Mouse (Mus musculus): ENCODE measurements around the gene Ndufs8.
A peak's percentile ranks its signal among the peaks of the same experiment; 100 is the strongest.

Ndufs8 gene

DNA sequence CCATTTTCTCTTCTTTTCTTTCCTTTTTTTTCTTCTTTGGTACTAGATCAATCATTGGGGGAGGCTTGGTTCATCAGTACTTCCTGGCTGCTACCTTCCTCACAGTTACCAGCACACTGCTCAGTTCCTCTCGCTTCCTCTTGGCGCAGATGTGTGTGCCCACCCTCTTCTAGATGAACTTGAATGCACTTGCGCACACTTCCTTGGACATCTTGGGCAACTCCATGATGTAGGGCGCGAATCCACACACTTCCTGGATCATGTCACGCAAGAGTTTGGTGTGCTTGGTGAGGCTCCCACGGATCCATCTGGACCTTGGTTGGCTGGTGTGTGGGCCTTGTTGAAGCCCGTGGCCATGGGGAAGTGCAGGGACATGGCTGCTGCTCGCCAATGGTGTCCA is 19.1 kb upstream of the Ndufs8 start:
- no peak for DNase-seq (ENCODE audit: low read depth, low spot score)

DNA sequence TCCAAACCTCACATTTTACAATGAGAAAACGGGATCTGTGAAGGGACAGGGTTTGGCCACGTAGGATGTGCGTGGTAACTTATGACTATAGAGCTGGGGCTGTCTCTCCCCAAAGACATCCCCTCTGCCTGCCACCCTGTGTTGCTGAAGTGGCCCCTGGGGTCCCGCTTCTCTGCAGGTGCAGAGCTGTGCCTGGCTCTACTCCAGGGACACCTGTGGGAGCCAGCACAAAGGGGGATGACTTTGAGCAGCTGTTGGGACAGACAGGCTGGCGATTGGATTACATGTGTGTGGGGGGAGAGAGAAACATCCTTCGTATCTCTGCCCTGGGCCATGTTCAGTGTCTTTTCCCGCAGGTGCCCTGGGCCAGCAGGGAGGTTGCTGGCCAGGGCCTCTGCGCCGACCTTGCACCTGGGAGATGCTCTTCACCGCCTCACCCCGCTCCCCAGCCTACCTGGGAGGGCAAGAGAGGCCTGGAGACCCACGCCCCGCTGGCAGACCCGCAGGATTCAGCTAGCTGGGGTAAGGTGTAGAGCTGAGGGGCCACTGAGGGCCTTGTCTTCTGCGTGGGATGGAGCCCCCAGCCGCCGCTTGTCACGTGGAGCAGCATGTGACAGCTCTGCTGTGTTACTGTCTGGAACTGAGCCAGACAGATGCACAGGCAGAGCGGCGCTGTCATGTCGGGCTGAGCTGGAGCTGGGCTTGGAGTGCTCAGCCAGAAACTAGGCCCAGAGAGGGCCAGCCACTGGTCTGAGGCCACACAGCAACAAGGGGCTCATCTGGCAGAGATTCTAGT is 17.9 kb upstream of the Ndufs8 start:
- no peak for DNase-seq (ENCODE audit: low read depth, low spot score)

DNA sequence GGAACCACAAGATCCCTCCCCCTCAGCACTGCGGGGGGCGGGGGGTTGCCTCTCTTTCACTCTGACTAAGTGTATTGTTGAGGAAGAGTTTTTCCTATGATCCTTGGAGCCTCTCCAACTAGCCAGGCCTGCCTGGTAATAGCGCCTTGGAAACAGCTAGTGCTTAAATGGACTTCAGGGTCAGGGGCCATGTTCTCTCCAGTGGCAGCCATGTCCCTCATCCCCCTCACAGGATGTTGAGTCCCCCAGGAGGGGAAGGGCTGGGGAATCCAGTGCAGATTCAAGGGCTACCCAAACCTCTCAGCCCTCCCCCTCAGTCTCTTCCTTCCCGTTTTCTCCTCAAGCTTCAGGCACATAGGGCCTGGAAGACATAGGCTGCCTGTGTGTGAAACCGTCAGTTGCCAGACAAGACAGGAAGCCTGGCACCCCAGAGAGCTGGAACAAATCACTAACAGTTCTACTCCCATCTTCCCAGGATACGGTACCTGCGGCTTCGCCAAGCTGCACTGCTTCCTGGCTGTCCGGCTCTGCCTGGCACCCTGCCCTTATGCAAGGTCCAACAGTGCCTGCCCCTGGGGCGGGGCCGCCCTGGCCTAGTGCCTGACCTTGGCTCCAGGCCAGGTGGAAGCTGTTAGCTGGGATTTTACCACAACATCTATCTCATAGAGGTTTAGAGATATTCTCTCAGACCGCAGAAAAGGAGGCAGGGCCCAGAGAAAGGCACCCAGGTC is 16.8 kb upstream of the Ndufs8 start, which contains the start of gene Aldh3b1:
Gene Aldh3b1 (minus strand): TSS at position 598 of the 731 bp plus-strand sequence.
- DNase-seq (ENCODE audit: low read depth, low spot score): peak; percentile 89

DNA sequence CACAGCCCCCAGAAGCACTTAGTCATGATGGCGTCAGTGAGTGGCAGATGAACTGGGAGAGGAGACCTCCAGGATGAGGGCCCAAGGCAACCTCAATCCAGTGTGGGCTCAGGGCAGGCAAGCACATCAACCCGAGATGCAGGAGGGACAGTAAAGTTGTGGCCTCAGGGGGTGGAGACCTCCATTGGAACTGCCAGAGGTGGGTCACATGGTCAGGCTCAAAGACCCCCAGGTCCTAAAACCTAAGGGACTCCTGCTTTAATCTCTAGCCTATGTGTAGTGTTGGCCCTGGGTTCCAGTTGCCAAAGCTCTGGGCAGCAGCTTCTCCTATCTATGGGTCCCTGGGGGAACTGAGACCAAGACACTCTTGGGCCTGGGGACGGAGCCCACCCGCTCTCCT is 16.2 kb upstream of the Ndufs8 start:
- no peak for DNase-seq (ENCODE audit: low read depth, low spot score)

DNA sequence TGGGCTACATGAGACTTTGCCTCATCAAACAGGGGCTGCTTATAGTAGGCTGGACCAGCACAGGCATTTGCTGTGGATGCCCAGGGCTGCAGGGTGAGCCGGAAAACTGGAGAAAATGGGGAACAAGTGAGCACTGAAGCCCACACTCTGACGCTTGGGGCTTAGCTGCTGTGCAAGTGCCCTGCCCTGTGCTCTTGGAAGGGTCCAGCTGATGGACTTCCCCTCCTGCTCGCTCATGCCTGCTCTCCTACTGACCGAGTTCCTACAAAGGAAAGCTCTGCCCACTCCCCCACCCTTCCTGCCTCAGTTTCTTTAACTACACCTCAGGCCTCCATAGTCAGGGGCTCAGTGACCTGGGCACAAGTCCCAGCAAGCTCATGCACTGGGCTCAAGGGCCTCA is 15.4 kb upstream of the Ndufs8 start:
- no peak for DNase-seq (ENCODE audit: low read depth, low spot score)

DNA sequence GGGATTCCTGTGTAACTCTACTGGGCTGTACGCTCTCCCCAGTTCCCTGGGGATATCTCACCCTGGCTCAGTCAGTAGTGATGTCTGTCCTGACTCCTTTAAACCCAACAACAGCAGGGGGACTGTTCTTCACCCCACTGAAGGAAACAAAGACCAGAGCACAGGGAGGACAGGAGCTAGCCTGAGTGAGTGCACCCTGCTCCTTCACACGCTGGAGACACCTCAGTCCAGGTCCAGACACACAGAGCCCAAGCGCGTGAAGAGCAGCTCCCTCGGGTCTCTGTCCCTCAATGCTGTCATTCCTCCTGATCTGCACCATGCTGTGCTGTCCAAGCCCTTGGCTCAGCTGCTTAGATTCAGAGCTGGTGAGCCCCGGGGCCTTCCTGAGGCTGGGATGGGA is 14.1 kb upstream of the Ndufs8 start:
- DNase-seq (ENCODE audit: low read depth, low spot score): no peak

DNA sequence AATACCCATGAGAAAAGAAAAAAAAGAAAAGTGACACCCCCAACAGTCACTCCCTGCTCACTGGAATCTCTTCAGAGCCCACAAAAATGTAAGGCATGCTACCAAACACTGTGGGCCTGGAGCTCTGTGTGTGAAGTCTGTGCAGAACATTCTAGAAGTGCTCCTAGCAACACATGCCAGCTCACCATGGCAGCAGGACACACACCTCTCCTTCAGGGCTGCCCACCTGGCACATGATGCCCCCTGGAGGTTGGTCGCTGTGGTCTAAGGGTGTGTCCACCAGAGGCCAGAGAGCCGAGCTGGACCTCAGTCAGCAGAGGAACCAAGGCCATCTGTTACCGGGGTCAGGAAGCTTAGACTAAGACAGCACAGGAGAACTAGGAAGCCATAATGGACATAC is 13.7 kb upstream of the Ndufs8 start:
- DNase-seq (ENCODE audit: low read depth, low spot score): peak; percentile 94

DNA sequence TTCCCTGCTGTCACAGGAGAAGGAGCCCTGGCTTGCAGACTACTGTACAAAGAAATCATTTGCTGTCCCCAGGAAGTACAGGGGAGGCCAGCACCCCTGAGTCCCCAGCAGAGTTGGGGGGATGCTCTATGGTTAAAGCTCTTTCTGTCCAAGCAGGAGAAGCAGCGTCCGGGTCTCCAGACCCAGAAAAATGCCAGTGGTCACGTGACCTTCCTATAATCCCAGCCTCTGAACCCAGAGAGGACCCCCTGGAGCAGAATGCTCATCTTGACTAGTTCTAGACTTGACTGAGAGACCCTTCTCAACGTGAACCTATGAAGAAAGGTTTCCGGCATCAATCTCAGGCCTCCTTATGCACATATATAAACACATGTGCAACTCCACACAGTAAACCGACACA is 13.3 kb upstream of the Ndufs8 start:
- no peak for DNase-seq (ENCODE audit: low read depth, low spot score)

DNA sequence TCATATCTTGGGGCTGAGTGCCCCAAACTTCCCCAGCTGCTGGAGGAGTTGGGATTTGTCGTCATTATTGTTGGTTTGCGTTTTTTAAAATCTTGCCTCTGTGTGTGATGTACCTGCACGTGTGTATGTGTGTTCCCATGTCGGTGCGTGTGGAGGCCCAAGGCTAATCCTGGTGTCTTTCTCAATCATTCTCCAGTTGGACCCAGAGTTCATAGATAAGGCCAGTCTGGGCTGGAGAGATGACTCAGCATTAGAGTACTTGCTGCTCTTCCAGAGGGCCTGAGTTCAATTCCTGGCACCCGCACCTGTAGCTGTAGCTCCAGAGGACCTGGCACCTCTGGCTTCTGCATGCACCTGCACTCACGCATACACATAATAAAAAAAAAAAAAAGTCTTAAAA is 12.3 kb upstream of the Ndufs8 start:
- DNase-seq (ENCODE audit: low read depth, low spot score): no peak

DNA sequence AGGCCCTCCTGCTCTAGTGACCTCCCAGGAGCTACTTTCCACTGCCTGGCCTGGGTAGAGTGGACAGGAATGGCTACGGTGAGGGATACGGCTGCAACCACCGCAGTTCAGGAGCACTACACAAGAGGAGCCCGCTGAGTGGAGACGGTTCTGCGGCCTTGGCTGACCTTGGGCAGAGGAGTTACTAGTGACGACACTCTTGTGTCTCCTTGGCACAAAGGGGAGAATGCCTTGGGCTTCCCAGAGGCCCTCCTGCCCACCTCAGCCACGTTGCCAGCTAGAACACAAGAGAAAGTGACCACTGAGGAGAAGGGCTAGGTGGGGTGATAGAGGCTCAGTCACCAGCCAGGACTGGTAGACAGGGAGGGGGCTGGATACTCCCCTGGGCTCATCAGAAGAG is 11.6 kb upstream of the Ndufs8 start:
- no peak for DNase-seq (ENCODE audit: low read depth, low spot score)

DNA sequence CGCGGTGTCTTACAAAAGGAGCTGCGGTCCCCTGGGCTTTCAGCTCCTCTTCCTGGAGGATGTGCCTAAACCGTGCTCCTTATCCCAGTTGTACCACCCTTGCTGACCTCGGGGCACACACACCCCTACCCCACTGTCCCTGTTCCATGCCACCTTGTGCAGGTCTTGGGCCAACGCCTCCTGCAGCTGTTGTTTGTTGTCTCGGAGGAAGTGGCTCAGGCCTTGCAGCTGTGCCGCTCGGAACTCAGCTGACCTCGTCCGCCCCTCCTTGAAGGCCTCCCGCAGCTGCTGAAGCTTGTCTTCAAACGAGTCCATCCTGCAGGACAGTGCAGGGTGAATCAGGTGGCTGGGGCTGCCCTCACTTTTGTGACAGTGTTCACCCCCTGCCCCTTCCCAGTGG is 11.0 kb upstream of the Ndufs8 start:
- no peak for DNase-seq (ENCODE audit: low read depth, low spot score)

DNA sequence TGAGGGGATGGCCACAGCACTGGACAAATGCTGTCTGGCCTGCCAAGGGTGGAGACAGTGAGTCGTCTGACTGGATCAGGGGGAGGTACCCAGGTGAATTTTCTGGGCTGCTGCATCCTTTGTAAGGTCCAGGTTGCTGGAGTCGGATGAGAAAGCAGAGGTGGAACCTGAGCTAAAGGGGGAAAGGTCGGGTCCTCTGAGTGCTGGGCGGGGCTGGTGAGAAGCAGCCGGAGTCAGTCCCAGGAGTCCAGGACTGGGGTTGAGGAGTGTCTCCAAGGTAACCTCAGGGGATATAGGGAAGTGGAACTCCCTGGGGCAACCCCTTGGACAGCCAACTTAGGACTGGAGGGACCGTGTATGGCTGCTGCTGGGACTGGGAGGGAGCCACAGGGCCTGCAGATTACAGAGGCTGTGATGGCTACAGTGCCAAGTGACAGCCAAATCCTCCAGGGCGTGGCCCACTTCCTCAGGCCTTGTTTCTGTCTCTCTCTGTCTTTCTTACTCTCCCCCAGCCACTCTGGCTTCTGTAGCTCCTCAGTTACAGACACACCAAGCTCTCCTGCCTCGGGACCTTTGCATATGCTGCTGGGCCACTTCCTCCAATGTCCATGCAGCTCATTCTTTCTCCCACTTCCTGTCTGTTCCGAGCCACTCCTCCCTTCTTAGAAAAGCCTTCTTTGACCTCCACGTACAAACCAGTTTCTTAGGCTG is 10.2 kb upstream of the Ndufs8 start:
- peak; percentile 66 for DNase-seq (ENCODE audit: low read depth, low spot score)

DNA sequence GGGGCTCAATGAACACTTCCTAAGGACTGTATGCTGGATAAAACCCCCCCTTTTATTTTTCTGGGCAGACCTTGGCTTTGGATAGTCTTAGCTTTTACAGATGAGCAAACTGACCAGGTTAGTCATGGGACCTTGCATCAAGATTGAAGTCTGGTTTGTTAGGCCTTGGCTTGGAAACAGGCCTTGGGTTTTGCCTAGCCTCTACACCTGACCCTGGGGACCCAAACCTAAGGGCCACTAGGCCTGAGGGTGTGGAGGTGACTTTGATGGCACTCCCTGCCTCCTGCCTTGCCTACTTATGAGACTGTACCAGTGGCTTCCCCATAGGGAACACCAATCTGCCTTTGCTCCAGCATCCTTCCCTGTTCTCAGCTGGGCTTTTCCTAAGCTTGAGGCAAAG is 7.4 kb upstream of the Ndufs8 start:
- DNase-seq (ENCODE audit: low read depth, low spot score): no peak

DNA sequence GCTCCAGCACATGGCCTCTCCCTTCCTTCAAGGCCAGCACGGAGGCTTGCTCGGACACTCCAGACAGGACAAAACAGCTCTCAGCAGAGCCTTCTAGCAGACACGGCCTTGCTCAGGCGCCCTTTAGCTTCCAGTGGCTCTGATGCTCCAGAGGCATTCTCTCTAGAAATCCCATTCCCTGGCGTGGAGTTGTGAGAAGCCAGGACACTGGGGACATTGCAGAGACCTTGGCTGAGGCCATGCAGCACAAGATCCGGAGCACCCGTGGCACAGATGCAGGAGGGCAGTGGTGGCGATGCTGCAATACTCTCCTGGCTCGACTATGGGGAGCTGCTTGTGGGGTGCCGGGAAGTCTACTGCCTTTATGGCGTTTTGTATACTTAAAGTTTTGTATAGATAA is 4.2 kb upstream of the Ndufs8 start:
- DNase-seq (ENCODE audit: low read depth, low spot score): no peak

DNA sequence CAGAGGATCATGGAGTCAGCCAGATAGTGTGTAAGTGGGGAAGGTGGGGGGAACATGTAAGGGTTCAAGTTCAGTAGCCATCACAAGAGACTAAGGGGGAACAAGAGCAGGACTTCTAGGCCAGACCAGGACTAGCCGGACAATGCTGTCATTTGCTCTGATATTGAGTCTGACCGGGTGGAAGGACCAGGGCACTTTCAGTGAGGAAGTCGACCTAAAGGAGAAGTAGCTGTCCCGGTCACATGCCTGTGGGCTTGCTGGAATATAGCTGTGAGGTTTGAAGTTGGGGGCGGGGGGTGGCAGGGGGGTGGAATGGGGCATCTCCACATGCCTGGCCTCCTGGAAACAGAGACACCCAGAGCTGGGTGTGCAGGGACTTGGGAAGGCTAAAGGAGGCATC is 2.0 kb upstream of the Ndufs8 start:
- no peak for DNase-seq (ENCODE audit: low read depth, low spot score)

DNA sequence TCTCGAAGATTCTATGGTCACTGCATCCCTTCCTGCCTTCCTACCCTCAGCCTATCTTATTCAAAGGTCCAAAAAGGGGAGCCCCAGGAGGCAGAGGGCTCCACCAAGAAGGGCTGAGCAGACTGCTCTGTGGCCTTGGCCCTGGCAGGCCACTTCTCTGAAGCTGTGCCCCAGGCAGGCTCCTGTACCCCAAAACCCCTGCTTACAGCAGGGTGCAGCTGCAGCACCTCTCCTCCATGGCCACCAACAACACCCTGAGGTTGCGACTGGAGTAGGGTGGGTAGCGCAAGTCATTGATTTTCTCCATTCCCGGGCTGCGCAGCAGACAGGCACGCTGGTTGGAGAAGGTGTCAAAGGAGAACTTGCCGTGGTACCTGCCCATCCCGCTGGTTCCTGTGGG is 1.1 kb upstream of the Ndufs8 start:
- no peak for DNase-seq (ENCODE audit: low read depth, low spot score)

DNA sequence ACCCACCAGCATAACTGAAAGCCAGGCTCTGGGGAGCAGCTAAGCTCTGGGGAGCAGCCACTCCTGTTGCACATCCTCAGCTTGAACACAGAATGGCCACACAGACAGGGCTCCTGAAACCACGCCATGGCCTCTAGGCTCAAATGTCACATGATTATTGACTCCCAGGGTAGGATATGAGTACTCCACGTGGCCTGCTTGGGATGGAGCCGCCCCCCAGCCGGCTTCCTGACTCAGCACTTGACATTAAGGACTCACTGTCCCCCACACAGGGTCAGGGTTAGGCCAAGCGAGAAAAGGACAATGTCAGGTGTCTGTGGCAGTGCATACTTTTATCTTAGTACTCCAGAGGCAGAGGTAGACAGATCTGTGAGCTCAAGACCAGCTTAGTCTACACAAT is 2.4 kb downstream of the Ndufs8 start:
- no peak for DNase-seq (ENCODE audit: low read depth, low spot score)

DNA sequence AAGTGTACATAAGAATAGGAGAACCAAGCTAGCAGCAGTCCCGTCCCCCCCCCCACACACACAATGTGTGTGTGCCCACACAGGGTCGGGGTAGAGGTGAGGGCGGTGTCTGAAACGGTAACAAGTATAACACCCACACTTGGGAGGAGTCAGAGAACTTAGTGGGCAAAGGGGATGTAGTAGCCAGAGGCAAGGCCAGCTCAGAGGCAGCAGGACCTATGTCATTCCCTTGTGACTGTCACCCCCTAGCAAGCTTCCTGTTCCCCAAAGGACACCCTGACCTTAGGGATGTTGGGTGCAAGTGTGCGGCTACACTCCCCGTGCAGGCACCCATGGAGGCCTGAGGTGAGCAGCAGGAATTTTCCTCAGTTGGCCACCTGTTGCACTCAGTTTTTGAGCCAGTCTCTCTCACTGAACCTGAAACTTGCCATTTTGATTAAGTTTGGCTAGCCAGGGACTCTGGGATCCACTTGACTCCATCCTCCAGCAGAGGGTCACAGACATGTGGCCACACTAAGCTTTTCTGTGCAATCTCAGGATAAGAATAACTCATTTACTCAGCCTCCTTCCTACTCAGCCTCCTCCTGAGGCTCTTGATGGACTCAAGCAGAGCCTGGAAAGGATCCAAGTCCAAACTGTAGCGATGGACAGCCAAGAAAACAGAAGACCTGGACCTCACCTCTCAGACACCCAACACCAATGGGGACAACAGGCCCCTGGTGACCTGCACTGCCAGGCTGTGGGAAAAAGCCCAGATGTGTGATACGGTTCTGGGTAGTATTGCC is 4.5 kb downstream of the Ndufs8 start:
- DNase-seq (ENCODE audit: low read depth, low spot score): peak; percentile 62

DNA sequence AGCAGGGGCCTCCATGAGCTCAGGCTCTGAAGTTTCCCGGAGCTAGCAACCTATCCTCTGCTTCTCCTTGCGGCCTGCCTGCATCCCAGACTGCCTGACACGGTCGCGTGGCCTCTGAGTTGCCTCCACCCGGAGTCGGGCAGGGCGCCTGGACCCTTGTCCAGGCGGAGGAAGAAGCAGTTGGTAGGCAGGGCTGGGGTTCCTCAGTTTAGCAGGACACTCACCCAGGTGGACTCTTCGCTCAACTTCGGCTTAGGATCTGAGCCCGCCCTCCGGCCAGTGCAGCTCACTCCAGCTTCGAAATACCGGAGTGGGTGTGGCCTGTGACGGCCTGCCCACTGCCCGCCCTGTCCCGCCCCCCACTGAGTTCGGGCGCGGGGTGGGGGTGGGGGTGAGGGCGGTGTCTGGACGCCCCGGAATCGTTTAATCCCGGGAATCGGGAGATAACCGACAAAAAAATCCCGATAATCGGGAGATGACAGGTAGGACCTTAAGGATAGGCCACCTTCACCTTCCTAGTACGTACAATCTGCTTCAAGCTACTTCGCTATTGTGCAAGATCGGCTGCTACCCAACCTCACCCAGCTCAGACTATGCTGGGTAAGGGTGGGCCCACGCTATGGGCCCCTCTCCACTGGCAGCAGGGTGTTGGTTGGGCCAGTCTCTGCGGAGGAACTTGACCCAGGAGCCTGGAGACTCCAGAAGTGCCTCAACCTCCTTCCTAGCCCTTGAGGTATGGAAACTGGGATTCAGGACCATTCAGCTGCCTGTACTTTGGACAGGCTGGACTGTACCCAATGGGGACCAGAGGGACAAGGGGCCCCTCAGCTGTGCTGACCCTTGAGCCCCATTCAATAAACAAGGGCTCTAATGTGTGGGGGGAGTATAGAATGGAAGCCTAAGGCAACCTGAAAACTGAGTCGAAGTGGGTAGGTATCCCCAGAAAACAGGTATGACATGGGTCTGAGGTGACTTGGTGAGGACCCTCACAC is 5.5 kb downstream of the Ndufs8 start, which contains the start of gene Tcirg1:
Gene Tcirg1 (minus strand): TSS at position 339 of the 992 bp plus-strand sequence.
- DNase-seq (ENCODE audit: low read depth, low spot score): peak; percentile 89

DNA sequence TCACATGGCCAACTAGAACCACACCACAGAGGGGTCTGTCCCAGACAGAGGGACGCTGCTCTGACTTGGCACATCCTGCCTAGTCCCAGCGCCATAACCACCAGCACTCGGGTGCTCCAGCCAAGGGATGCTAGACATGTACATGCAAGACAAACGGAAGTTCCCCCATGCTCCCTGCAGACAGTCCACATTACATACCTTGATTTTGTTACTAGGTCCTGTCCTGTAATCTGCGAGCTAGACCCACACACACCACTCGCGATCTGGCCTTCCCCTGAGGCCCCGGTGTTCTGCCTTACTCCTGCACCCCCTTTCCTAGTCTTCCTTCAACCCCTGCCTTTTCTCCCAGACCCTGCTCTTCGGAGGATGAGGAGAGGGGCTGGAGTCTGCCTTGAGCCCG is 6.2 kb downstream of the Ndufs8 start:
- DNase-seq (ENCODE audit: low read depth, low spot score): peak; percentile 59

Data from 3T3-L1 (cell line).